Mouse (Mus musculus): Measurements from ENCODE around the gene Ripk1. TPM values are rescaled to one million over a fixed set of nuclear protein-coding genes. Genes with fewer than 3 reads are reported as not detected.
A peak's percentile ranks its signal among the peaks of the same experiment; 100 is the strongest.

Ripk1 gene
- polyA plus RNA-seq, 2 experiments = 4.7 to 11.2 TPM

DNA sequence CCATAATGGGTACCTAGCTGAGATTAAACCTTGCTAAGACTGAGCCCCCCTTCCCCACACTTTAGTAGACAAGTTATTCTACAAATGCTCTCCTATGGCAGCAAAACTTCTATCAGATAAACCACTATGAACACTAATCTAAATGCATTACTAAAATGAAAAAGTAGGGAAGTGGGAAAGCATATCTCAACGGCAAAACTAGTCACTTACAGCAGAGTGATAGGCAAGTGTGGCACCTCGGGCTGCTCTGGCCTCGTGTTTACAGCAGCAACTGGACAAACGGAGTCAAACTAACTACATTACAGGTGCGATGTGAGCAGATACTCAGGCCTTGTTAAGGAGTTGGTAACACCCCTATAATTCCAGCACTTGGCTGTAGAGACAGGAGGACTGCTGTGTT is 12.5 kb upstream of the Ripk1 start:
- Histone ChIP-seq H3K4me2 (ENCODE audit: low read depth) (no peak overlapping the region), H3K36me3 (replicated peaks; ENCODE audit: control insufficient read depth, insufficient read depth, low read depth) (no peaks in the 10 kb centered on the region; the same call in none of the 2 replicates), H3K27ac (no peak overlapping the region), H3K4me3 (ENCODE audit: insufficient read depth in 1 of 2, low read depth in 2 of 2, low read length in 2 of 2) (no peak overlapping the region), H3K9me3 (ENCODE audit: control insufficient read depth, low read length) (no peaks in the 10 kb centered on the region), H3K9ac (replicated peaks) (no peak overlapping the region), H3K27me3 (ENCODE audit: control insufficient read depth, insufficient read depth, low read length) (no peaks in the 10 kb centered on the region), H3K4me1 (replicated peaks; ENCODE audit: control insufficient read depth in 2 of 2, insufficient read depth in 2 of 2, low read length in 1 of 2) (no peaks in the 10 kb centered on the region)
- no peak for TF ChIP-seq CTCF (IDR thresholded peaks at IDR 0.05; ENCODE audit: low read depth)
- no peak for TF ChIP-seq EP300 (IDR thresholded peaks at IDR 0.05; ENCODE audit: low read depth)
- WGBS (ENCODE audit: insufficient replicate concordance) = 60% methylated on average over 5 of the region's 5 CpGs
- ATAC-seq (ENCODE audit: insufficient read depth) (no peak), DNase-seq (ENCODE audit: low read depth in 3 of 3, low spot score in 3 of 3) (no peak)

DNA sequence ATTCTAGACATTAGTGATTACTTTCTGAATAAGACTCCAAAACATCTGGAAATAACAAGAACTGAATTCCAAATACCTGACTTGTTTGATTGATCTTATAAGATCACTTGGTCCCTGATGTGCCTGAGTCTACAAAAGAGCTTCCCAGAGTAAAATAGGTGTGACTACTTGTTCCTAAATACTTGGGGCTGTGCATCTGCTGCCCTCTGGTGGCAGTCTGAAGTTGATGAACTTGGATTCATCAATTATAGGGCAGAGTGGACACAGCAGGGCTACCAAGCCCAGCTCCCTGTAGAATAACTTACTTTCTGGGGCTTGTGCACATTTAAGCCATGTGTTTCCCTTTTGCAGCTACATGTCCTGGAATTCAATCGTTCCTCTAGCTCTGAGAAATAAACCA is 7.0 kb upstream of the Ripk1 start:
- Histone ChIP-seq H3K4me1 (replicated peaks; ENCODE audit: control insufficient read depth in 2 of 2, insufficient read depth in 2 of 2, low read length in 1 of 2) (no peaks in the 10 kb centered on the region), H3K36me3 (replicated peaks; ENCODE audit: control insufficient read depth, insufficient read depth, low read depth) (no peaks in the 10 kb centered on the region), H3K4me2 (ENCODE audit: low read depth) (no peak overlapping the region), H3K27me3 (ENCODE audit: control insufficient read depth, insufficient read depth, low read length) (no peaks in the 10 kb centered on the region), H3K9ac (replicated peaks) (no peak overlapping the region), H3K27ac (no peak overlapping the region), H3K9me3 (ENCODE audit: control insufficient read depth, low read length) (no peaks in the 10 kb centered on the region), H3K4me3 (ENCODE audit: insufficient read depth in 1 of 2, low read depth in 2 of 2, low read length in 2 of 2) (no peak overlapping the region)
- ATAC-seq (ENCODE audit: insufficient read depth) (0 out of 2 replicates have a peak, but pooled peaks have one; percentile 33), DNase-seq (ENCODE audit: low read depth in 3 of 3, low spot score in 3 of 3) (peak; percentile 44 to 63 (median 45))
- 12% methylated on average over 1 of the region's 1 CpGs for WGBS (ENCODE audit: insufficient replicate concordance)
- TF ChIP-seq CTCF (IDR thresholded peaks at IDR 0.05; ENCODE audit: low read depth) (peak; percentile 87), EP300 (IDR thresholded peaks at IDR 0.05; ENCODE audit: low read depth) (no peak)

DNA sequence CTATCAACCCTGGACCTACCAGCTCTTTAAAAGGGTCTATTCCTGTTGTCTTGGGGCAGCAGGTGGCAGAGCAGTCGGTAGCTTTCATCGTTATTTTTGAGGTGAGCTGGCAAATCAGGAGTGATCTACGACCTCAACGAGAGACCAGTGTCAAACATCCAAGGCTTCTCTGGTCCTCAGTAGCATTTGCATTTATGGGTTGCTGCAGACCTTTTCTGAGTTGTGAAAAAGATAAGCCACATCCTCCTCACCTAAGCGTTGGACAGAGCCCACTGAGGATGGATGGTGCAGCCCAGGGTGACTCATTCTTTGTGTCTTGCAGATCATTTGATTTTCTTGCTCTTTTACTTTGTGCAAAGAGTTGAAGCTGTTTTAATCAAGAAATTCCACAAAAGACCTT is 895 bp downstream of the Ripk1 start:
- H3K9ac ChIP-seq (replicated peaks) = peak overlapping the region; percentile 92
- H3K27me3 ChIP-seq (ENCODE audit: control insufficient read depth, insufficient read depth, low read length) = no peaks in the 10 kb centered on the region
- H3K27ac ChIP-seq = peak overlapping the region; percentile 78
- no peaks in the 10 kb centered on the region for H3K36me3 ChIP-seq (replicated peaks; ENCODE audit: control insufficient read depth, insufficient read depth, low read depth)
- WGBS (ENCODE audit: insufficient replicate concordance) = 2% methylated on average over 5 of the region's 5 CpGs
- DNase-seq (ENCODE audit: low read depth in 3 of 3, low spot score in 3 of 3) (peak in 1 of 3 experiments; percentile 2), ATAC-seq (ENCODE audit: insufficient read depth) (no peak)
- H3K4me1 ChIP-seq (replicated peaks; ENCODE audit: control insufficient read depth in 2 of 2, insufficient read depth in 2 of 2, low read length in 1 of 2) = peaks cover 4 to 7% of the 10 kb centered on the region in 2 experiments; a peak in 2 of 4 replicates
- peak overlapping the region; percentile 99 for H3K4me2 ChIP-seq (ENCODE audit: low read depth)
- H3K4me3 ChIP-seq (ENCODE audit: insufficient read depth in 1 of 2, low read depth in 2 of 2, low read length in 2 of 2) = peak overlapping the region; percentile 76 to 95
- no peaks in the 10 kb centered on the region for H3K9me3 ChIP-seq (ENCODE audit: control insufficient read depth, low read length)
- TF ChIP-seq CTCF (IDR thresholded peaks at IDR 0.05; ENCODE audit: low read depth) = no peak
- TF ChIP-seq EP300 (IDR thresholded peaks at IDR 0.05; ENCODE audit: low read depth) = no peak

DNA sequence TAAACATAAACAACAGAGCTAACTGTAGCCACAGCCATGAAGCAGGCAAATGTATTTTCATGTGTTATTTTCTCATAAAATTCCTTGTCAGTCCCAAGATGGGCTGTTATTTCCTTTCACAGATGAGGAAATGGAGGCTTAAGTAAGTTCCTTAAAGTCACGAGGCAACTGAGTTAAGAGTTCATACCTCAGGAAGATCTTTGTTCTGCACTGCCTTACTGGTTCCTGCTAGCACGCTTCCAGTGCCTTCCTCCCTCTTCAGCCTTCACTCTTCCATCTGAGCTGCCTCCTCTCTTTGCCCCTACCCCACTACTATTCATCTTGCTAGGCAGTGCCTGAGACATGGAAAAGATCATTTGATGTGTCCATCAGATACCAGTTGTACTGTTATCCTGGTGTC is 5.1 kb downstream of the Ripk1 start:
- Histone ChIP-seq H3K27ac (no peak overlapping the region), H3K4me2 (ENCODE audit: low read depth) (no peak overlapping the region), H3K36me3 (replicated peaks; ENCODE audit: control insufficient read depth, insufficient read depth, low read depth) (0 out of 2 replicates have a peak, but pooled peaks cover 3% of the 10 kb centered on the region), H3K27me3 (ENCODE audit: control insufficient read depth, insufficient read depth, low read length) (no peaks in the 10 kb centered on the region), H3K4me1 (replicated peaks; ENCODE audit: control insufficient read depth in 2 of 2, insufficient read depth in 2 of 2, low read length in 1 of 2) (peaks cover 0 to 3% of the 10 kb centered on the region in 2 experiments; a peak in 2 of 4 replicates), H3K9me3 (ENCODE audit: control insufficient read depth, low read length) (no peaks in the 10 kb centered on the region), H3K4me3 (ENCODE audit: insufficient read depth in 1 of 2, low read depth in 2 of 2, low read length in 2 of 2) (no peak overlapping the region), H3K9ac (replicated peaks) (no peak overlapping the region)
- ATAC-seq (ENCODE audit: insufficient read depth) (no peak), DNase-seq (ENCODE audit: low read depth in 3 of 3, low spot score in 3 of 3) (no peak)
- TF ChIP-seq EP300 (IDR thresholded peaks at IDR 0.05; ENCODE audit: low read depth) (no peak), CTCF (IDR thresholded peaks at IDR 0.05; ENCODE audit: low read depth) (no peak)
- WGBS (ENCODE audit: insufficient replicate concordance) = 48% methylated on average over 2 of the region's 2 CpGs

- 87% methylated on average over 9 of the region's 9 CpGs for WGBS (ENCODE audit: insufficient replicate concordance)
- H3K36me3 ChIP-seq (replicated peaks; ENCODE audit: control insufficient read depth, insufficient read depth, low read depth) = peaks cover 55% of the 10 kb centered on the region
- H3K9ac ChIP-seq (replicated peaks) = no peak overlapping the region
- no peak overlapping the region for H3K4me2 ChIP-seq (ENCODE audit: low read depth)
- H3K4me3 ChIP-seq (ENCODE audit: insufficient read depth in 1 of 2, low read depth in 2 of 2, low read length in 2 of 2) = no peak overlapping the region
- H3K4me1 ChIP-seq (replicated peaks; ENCODE audit: control insufficient read depth in 2 of 2, insufficient read depth in 2 of 2, low read length in 1 of 2) = no peaks in the 10 kb centered on the region
- ATAC-seq (ENCODE audit: insufficient read depth) (no peak), DNase-seq (ENCODE audit: low read depth in 3 of 3, low spot score in 3 of 3) (no peak)
- H3K9me3 ChIP-seq (ENCODE audit: control insufficient read depth, low read length) = no peaks in the 10 kb centered on the region
- no peak for TF ChIP-seq EP300 (IDR thresholded peaks at IDR 0.05; ENCODE audit: low read depth)
- TF ChIP-seq CTCF (IDR thresholded peaks at IDR 0.05; ENCODE audit: low read depth) = no peak
- H3K27me3 ChIP-seq (ENCODE audit: control insufficient read depth, insufficient read depth, low read length) = no peaks in the 10 kb centered on the region
- no peak overlapping the region for H3K27ac ChIP-seq
These were observed 14.9 kb downstream of the Ripk1 start for GRCm38 (mm10) chr13:34016927-34017569.

All from liver, embryonic 14.5 days (tissue).